Mouse (Mus musculus) forebrain, embryonic 13.5 days (tissue): Measurements from ENCODE around the gene Rpa2. TPM values are rescaled to one million over a fixed set of nuclear protein-coding genes. Genes with fewer than 3 reads are reported as not detected.
"Not testable (repeated sequence)": the region's sequence is repeated elsewhere in the genome, so short reads cannot be mapped to it uniquely, and the experiment has no call there.

ENCODE experiments used
- ATAC-seq: fragments of 200-750 bp; cut with Nextera tagmentation; 2 replicates; pipeline ENCODE4 v1.8.0; 2017
- H3K27ac ChIP-seq: fragments of 300-500 bp; sonication (generic); 2 replicates; pipeline ENCODE4 v1.5.1; 2015; ENCODE audit warnings: inconsistent platforms, mild to moderate bottlenecking, moderate library complexity
- H3K27me3 ChIP-seq: fragments of 300-500 bp; sonication (generic); 2 replicates; pipeline ENCODE4 v1.6.1; 2015; ENCODE audit warnings: mild to moderate bottlenecking, inconsistent platforms
- H3K36me3 ChIP-seq: fragments of 300-500 bp; sonication (generic); 2 replicates; pipeline ENCODE4 v1.6.1; 2015; ENCODE audit warnings: mild to moderate bottlenecking, inconsistent platforms; ENCODE audit not compliant: poor library complexity, severe bottlenecking
- H3K4me1 ChIP-seq: fragments of 300-500 bp; sonication (generic); 2 replicates; pipeline ENCODE4 v1.6.1; 2015; ENCODE audit warnings: inconsistent platforms
- H3K4me2 ChIP-seq: fragments of 300-500 bp; sonication (generic); 2 replicates; pipeline ENCODE4 v1.6.1; 2015; ENCODE audit warnings: inconsistent platforms, mild to moderate bottlenecking, moderate library complexity
- H3K4me3 ChIP-seq: fragments of 300-500 bp; sonication (generic); 2 replicates; pipeline ENCODE4 v1.5.1; 2015; ENCODE audit warnings: mild to moderate bottlenecking, inconsistent platforms
- H3K9ac ChIP-seq: fragments of 300-500 bp; sonication (generic); 2 replicates; pipeline ENCODE4 v1.6.1; 2015; ENCODE audit warnings: mild to moderate bottlenecking, inconsistent platforms
- H3K9me3 ChIP-seq: fragments of 300-500 bp; sonication (generic); replicated peaks from 2 replicates; pipeline ENCODE4 v1.6.1; 2016; ENCODE audit warnings: inconsistent platforms
- WGBS: fragments of 180-500 bp; shearing (Covaris S2); methylation state at CpG from one replicate; pipeline ENCODE4 v1.1.7; 2015; 5-methylcytosine and 5-hydroxymethylcytosine counted together
- polyA plus RNA-seq: library from polyadenylated mRNA; unstranded; fragments of >200 nt; fragmentation: Nextera tagmentation; extraction: Ambion mirVana; gene quantifications from 2 replicates; pipeline ENCODE4 v1.2.1, GENCODE M21; 2015

The Rpa2 gene
- polyA plus RNA-seq, 1 experiment from 2014 or later = 114 TPM

- Histone ChIP-seq H3K36me3 (no peaks in the 10 kb centered on the region), H3K27me3 (peaks cover 25% of the 10 kb centered on the region), H3K4me2 (no peak overlapping the region), H3K4me3 (no peak overlapping the region), H3K27ac (no peak overlapping the region), H3K4me1 (peaks cover 6% of the 10 kb centered on the region; the same call in 1 of the 2 replicates), H3K9me3 (no peaks in the 10 kb centered on the region), H3K9ac (no peak overlapping the region)
- no peak for ATAC-seq
- WGBS = 70% methylated on average over 4 of the region's 4 CpGs
These were observed 29.9 kb downstream of the Rpa2 start for GRCm38 (mm10) chr4:132798028-132798427.

DNA sequence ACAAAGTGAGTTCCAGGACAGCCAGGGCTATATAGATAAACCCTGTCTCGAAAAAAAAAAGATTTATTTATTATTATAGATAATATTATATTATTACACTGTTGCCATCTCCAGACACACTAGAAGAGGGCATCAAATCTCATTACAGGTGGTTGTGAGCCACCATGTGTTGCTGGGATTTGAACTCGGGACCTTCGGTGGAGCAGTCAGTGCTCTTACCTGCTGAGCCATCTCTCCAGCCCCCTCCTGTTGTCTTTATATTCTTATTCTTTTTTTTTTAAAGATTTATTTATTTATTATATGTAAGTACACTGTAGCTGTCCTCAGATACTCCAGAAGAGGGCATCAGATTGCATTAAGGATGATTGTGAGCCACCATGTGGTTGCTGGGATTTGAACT is 30.5 kb downstream of the Rpa2 start:
- WGBS = 80% methylated on average over 3 of the region's 3 CpGs
- H3K4me1 ChIP-seq = not testable (repeated sequence)

GRCm38 (mm10) chr4:132799845-132800244 is 31.7 kb downstream of the Rpa2 start:
- WGBS = 89% methylated on average over 4 of the region's 4 CpGs
- peaks cover 6% of the 10 kb centered on the region; the same call in 1 of the 2 replicates for H3K4me1 ChIP-seq

More for the DNA sequence above, 30.5 kb downstream of the Rpa2 start:
- not testable (repeated sequence) for H3K9me3 ChIP-seq, H3K27ac ChIP-seq, H3K4me2 ChIP-seq, ATAC-seq, H3K9ac ChIP-seq, H3K4me3 ChIP-seq, H3K36me3 ChIP-seq
- H3K27me3 ChIP-seq = peaks cover 25% of the 10 kb centered on the region

GRCm38 (mm10) chr4:132801176-132802077 is 33.3 kb downstream of the Rpa2 start:
- no peak for ATAC-seq
- 87% methylated on average over 18 of the region's 18 CpGs for WGBS
- H3K27ac ChIP-seq = no peak overlapping the region
- no peak overlapping the region for H3K4me3 ChIP-seq
- H3K36me3 ChIP-seq = no peaks in the 10 kb centered on the region
- H3K27me3 ChIP-seq = peaks cover 6% of the 10 kb centered on the region; the same call in 1 of the 2 replicates
- H3K4me2 ChIP-seq = no peak overlapping the region
- no peaks in the 10 kb centered on the region for H3K9me3 ChIP-seq
- H3K9ac ChIP-seq = no peak overlapping the region
- H3K4me1 ChIP-seq = no peaks in the 10 kb centered on the region

More at GRCm38 (mm10) chr4:132799845-132800244, 31.7 kb downstream of the Rpa2 start:
- Histone ChIP-seq H3K27me3 (peaks cover 20% of the 10 kb centered on the region), H3K27ac (no peak overlapping the region), H3K36me3 (no peaks in the 10 kb centered on the region), H3K4me3 (no peak overlapping the region), H3K9ac (no peak overlapping the region), H3K4me2 (no peak overlapping the region), H3K9me3 (no peaks in the 10 kb centered on the region)
- ATAC-seq = no peak

GRCm38 (mm10) chr4:132802171-132802637 is 34.1 kb downstream of the Rpa2 start:
- H3K27me3 ChIP-seq = peaks cover 5% of the 10 kb centered on the region; the same call in 1 of the 2 replicates
- H3K4me2 ChIP-seq = no peak overlapping the region
- no peaks in the 10 kb centered on the region for H3K9me3 ChIP-seq
- no peak for ATAC-seq
- H3K9ac ChIP-seq = no peak overlapping the region
- H3K4me1 ChIP-seq = no peaks in the 10 kb centered on the region
- H3K27ac ChIP-seq = no peak overlapping the region
- 73% methylated on average over 16 of the region's 16 CpGs for WGBS
- no peaks in the 10 kb centered on the region for H3K36me3 ChIP-seq
- no peak overlapping the region for H3K4me3 ChIP-seq

DNA sequence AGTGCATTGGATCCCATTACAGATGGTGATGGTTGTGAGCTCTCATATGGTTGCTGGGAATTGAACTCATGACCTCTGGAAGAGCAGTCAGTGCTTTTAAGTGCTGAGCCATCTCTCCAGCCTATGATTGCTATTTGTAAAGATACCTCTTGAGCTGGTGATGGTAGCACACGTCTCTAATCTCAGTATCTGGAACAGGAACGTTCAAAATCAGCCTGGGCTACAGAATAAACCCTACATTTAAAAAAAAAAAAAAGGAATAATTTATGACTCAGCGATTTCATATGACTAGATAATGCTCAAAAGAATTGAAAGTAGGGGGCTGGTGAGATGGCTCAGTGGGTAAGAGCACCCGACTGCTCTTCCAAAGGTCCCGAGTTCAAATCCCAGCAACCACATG is 35.1 kb downstream of the Rpa2 start:
- Histone ChIP-seq H3K36me3 (no peaks in the 10 kb centered on the region), H3K4me3 (no peak overlapping the region), H3K9ac (no peak overlapping the region), H3K9me3 (no peaks in the 10 kb centered on the region), H3K27ac (no peak overlapping the region), H3K4me1 (no peaks in the 10 kb centered on the region), H3K4me2 (no peak overlapping the region), H3K27me3 (no peaks in the 10 kb centered on the region)
- ATAC-seq = no peak
- 92% methylated on average over 5 of the region's 5 CpGs for WGBS

- no peaks in the 10 kb centered on the region for H3K9me3 ChIP-seq
- no peaks in the 10 kb centered on the region for H3K27me3 ChIP-seq
- no peak overlapping the region for H3K9ac ChIP-seq
- H3K36me3 ChIP-seq = no peaks in the 10 kb centered on the region
- 96% methylated on average over 7 of the region's 7 CpGs for WGBS
- H3K4me3 ChIP-seq = no peak overlapping the region
- H3K27ac ChIP-seq = no peak overlapping the region
- no peaks in the 10 kb centered on the region for H3K4me1 ChIP-seq
- ATAC-seq = no peak
- no peak overlapping the region for H3K4me2 ChIP-seq
These were observed 35.7 kb downstream of the Rpa2 start for GRCm38 (mm10) chr4:132803876-132804275.

- H3K4me3 ChIP-seq = no peak overlapping the region
- ATAC-seq = no peak
- H3K9ac ChIP-seq = no peak overlapping the region
- H3K4me2 ChIP-seq = no peak overlapping the region
- WGBS = 97% methylated on average over 6 of the region's 6 CpGs
- no peaks in the 10 kb centered on the region for H3K27me3 ChIP-seq
- no peaks in the 10 kb centered on the region for H3K4me1 ChIP-seq
- no peaks in the 10 kb centered on the region for H3K9me3 ChIP-seq
- H3K27ac ChIP-seq = no peak overlapping the region
- H3K36me3 ChIP-seq = no peaks in the 10 kb centered on the region
These were observed 36.2 kb downstream of the Rpa2 start for GRCm38 (mm10) chr4:132804331-132804730.

GRCm38 (mm10) chr4:132805146-132805545 is 37.0 kb downstream of the Rpa2 start:
- Histone ChIP-seq H3K4me3 (no peak overlapping the region), H3K36me3 (no peaks in the 10 kb centered on the region), H3K9ac (no peak overlapping the region), H3K9me3 (no peaks in the 10 kb centered on the region), H3K27ac (no peak overlapping the region), H3K27me3 (no peaks in the 10 kb centered on the region), H3K4me1 (no peaks in the 10 kb centered on the region), H3K4me2 (no peak overlapping the region)
- ATAC-seq = no peak
- 75% methylated on average over 5 of the region's 5 CpGs for WGBS

DNA sequence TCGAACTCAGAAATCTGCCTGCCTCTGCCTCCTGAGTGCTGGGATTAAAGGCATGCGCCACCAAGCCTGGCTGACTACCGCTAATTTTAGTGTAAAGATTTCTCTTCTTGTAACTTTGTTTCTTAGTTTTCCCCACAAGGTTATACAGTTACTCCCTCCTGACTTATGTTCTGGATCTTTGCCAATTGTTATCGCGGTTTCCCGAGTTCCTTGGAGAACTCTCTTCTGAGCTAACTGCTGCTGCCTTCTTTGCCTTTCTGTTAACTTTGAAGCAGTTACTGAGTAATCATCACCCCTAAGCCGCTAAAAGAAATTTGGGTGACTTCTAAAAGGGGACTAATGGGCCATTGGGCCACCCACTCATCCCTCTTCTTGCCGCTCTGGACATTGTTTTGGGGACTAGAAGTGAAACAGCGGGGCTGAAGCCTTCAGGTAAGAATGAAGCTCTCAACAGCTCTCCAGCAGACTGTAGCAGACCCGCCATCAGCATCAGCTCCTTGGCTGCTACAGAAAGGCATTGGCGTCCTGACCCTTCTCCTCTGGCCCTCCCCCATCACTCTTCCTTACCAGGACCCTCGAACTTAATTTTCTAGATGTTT is 37.6 kb downstream of the Rpa2 start:
- Histone ChIP-seq H3K27me3 (no peaks in the 10 kb centered on the region), H3K4me1 (no peaks in the 10 kb centered on the region), H3K27ac (no peak overlapping the region), H3K4me2 (no peak overlapping the region), H3K36me3 (no peaks in the 10 kb centered on the region), H3K9ac (no peak overlapping the region), H3K9me3 (peaks cover 3% of the 10 kb centered on the region), H3K4me3 (no peak overlapping the region)
- 90% methylated on average over 12 of the region's 12 CpGs for WGBS
- ATAC-seq = no peak

DNA sequence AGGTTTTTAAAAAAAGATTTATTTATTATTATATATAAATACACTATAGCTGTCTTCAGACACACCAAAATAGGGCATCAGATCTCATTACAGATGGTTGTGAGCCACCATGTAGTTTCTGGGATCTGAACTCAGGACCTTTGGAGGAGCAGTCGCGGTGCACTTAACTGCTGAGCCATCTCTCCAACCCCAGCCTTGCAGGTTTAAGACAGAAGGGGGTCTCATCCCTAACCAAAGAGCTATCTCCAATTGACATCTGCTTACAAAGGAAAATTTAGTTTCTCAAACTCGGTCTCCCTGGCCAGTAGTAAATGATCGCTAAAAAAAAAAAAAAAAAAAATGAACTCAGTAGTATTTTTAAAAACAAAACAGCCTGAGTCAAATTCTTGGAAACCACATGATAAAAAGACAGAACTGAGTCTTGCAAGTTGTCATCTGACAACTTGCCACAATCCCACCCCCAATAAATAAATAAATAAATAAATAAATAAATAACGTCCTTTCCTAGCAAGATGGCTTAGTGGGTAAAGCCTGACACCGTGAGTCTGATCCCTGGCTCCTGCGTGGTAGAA is 38.6 kb downstream of the Rpa2 start:
- H3K4me2 ChIP-seq = no peak overlapping the region
- peaks cover 6% of the 10 kb centered on the region for H3K9me3 ChIP-seq
- H3K4me3 ChIP-seq = no peak overlapping the region
- ATAC-seq = no peak
- no peak overlapping the region for H3K9ac ChIP-seq
- H3K27me3 ChIP-seq = no peaks in the 10 kb centered on the region
- no peaks in the 10 kb centered on the region for H3K4me1 ChIP-seq
- H3K36me3 ChIP-seq = no peaks in the 10 kb centered on the region
- H3K27ac ChIP-seq = no peak overlapping the region
- WGBS = 93% methylated on average over 7 of the region's 7 CpGs
